Mouse (Mus musculus) skeletal muscle tissue, adult 2 months (tissue): ENCODE results near the gene Rpl10l.

ENCODE experiments used
- DNase-seq: peaks from one replicate; pipeline ENCODE4 v3.0.0-alpha.2; 2012; ENCODE audit warnings: low read depth, low spot score

The Rpl10l gene

DNA sequence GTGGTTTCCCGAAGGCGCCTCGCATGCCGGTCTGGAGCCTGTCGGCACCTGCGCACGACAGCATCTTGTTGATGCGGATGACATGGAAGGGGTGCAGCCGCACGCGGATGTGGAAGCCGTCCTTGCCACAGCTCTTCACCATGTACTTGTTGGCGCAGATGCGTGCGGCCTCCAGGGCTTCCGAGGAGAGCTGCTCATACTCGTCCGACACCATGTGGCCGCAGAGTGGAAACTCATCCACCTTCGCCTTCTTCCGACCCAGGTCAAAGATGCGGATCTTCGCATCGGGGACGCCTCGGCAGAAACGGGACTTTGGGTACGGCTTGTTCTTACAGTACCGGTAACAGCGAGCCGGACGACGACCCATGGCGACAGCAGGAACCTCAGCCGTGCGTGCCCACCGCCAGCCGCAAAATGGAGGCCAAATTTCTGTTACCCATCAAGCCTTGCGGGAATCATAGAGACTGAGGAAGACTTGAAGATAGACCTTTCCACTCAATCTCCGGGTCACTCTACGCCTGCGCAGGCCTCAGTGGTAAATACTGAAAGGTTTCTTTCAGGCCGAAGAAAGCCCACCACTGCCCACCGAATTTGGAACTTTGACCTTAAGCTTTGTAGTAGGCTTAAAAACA lies at the start of gene Rpl10l:
Gene Rpl10l (minus strand): TSS at position 411 of the 632 bp plus-strand sequence.
- DNase-seq = no peak

DNA sequence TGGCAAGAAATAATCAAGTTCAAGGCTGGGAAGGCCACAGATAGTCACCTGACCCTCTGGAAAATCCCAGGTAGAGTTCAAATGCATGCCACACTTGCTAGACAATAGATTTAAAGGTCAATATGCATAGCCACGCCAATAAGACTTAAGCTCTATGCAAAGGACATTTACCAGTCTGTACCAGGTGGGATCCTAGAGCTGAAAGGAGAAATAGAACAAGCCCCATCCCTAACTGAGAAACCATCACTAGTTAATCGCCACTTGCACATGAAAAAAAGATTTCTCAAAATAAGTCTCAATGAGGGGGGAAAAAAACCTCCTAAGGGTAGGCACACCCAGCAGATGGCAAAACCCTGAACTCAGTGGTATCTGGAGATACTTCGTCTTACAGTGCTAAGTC lies 8.3 kb downstream of the Rpl10l start:
- no peak for DNase-seq

DNA sequence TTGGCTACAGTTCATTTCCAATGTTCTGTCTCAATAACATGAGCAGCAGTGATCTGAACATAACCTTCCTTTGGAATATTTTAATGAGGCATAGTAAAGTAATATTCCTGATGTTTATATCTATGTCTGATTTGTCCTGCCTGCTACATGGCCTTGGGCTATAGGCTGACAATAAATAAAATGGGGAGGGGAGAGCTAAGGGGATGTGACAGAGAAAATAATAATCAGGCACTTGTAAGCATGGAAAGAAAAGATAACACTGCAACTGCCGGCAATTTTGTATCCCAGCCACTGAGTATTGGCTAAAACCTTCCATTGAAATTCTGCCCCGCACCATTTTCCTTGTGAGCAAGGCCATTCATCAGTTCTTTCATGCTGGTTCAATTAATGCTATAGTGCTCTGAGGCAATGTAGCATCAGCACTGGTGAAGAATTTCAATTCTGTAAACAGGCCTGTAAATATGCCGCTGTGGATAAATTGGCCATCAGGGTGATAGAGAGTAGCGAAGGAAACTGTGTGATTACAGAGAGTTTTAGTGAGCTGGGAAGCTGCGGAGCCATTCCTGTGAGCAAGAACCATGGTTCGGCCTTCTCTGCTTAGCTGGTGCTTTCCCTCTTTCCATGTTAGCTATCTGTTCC lies 38.6 kb downstream of the Rpl10l start:
- no peak for DNase-seq

DNA sequence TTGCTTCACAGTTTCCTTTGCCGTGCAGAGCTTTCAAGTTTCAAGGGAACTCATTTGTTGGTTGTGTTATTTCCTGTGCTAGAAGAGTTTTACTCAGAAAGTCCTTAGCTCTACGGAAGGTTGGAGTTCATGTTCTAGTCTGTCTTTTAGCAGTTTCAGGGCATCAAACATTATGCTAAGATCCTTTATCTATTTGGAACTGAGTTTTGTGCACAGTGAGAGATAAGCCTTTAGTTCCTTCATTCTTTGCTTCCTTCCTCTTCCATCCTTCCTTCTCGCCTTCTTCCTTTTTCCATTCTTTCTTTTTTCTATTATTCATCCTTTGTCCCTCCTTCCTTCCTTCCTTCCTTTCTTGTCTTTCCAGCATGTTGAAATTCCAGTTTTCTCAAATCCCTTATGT lies 50.0 kb downstream of the Rpl10l start:
- DNase-seq = no peak
